In the genomic region with DNA sequence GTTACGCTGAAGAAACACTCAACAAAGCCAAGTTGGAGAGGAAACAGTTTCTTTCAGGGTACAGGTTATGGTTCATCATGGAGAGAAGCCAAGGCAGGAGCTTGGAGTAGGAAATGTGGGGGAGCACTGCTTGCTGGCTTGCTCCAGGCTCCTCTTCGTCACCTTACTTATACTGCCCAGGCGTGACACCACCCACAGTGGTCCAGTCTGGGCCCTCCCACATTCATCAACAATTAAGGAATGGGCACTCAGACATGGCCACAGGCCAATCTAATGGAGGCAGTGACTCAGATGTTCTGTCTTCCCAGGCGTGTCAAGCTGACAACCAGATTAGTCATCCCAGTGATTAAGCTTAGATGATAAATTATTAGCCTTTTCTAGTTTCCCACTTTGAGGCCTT, we compare ENCODE assay signal across 17 mouse cellular contexts. TPM values are rescaled to one million over a fixed set of nuclear protein-coding genes. Genes with fewer than 3 reads are reported as not detected.
DNase-seq lines count a peak whose midpoint lies in the region; ATAC-seq lines count a peak whose summit lies in the region.
"Had no signal": no experiment of that assay in that cellular context is flagged by ENCODE, and none has a peak within 500 bp of the region (broad histone marks: within the 10 kb centered on the region; RNA-seq: fewer than 3 reads in every experiment).

No protein-coding gene starts in this region.

- ATAC-seq in heart, embryonic 12.5 days (ENCODE audit: insufficient number of reproducible peaks, low FRiP score) = no peak
- no peak for ATAC-seq in forebrain, embryonic 16.5 days
- ATAC-seq: forebrain, embryonic 15.5 days; intestine, embryonic 15.5 days had no signal

- WGBS in heart, embryonic 12.5 days = 60% methylated on average over 4 of the region's 4 CpGs
- 82% methylated on average over 4 of the region's 4 CpGs for WGBS in forebrain, embryonic 16.5 days

- H3K9ac ChIP-seq in heart, embryonic 12.5 days = no peak overlapping the region
- no peak overlapping the region for H3K9ac ChIP-seq in forebrain, embryonic 16.5 days (replicated peaks; ENCODE audit: low read depth, low read length)
- H3K9ac ChIP-seq: forebrain, embryonic 15.5 days; hindbrain, embryonic 12.5 days; intestine, embryonic 15.5 days; liver, embryonic 15.5 days; midbrain, embryonic 12.5 days had no signal

- H3K27me3 ChIP-seq in heart, embryonic 12.5 days (replicated peaks) = no peaks in the 10 kb centered on the region
- H3K27me3 ChIP-seq in forebrain, embryonic 16.5 days (replicated peaks; ENCODE audit: control insufficient read depth, insufficient read depth, low read length) = no peaks in the 10 kb centered on the region
- H3K27me3 ChIP-seq: forebrain, embryonic 15.5 days; hindbrain, embryonic 12.5 days; intestine, embryonic 15.5 days; liver, embryonic 15.5 days; midbrain, embryonic 12.5 days had no signal

- H3K4me3 ChIP-seq in heart, embryonic 12.5 days = no peak overlapping the region
- no peak overlapping the region for H3K4me3 ChIP-seq in forebrain, embryonic 16.5 days (replicated peaks; ENCODE audit: low read length)
- H3K4me3 ChIP-seq: forebrain, embryonic 15.5 days; hindbrain, embryonic 12.5 days; intestine, embryonic 15.5 days; liver, embryonic 15.5 days; midbrain, embryonic 12.5 days; myocyte had no signal

- H3K36me3 ChIP-seq in heart, embryonic 12.5 days = no peaks in the 10 kb centered on the region
- no peaks in the 10 kb centered on the region for H3K36me3 ChIP-seq in forebrain, embryonic 16.5 days (ENCODE audit: control insufficient read depth, insufficient read depth)
- H3K36me3 ChIP-seq: forebrain, embryonic 15.5 days; hindbrain, embryonic 12.5 days; intestine, embryonic 15.5 days; liver, embryonic 15.5 days; midbrain, embryonic 12.5 days had no signal

- no peaks in the 10 kb centered on the region for H3K4me1 ChIP-seq in heart, embryonic 12.5 days (replicated peaks)
- no peaks in the 10 kb centered on the region for H3K4me1 ChIP-seq in forebrain, embryonic 16.5 days (replicated peaks; ENCODE audit: control insufficient read depth, insufficient read depth, low read length)
- H3K4me1 ChIP-seq: forebrain, embryonic 15.5 days; hindbrain, embryonic 12.5 days; intestine, embryonic 15.5 days; liver, embryonic 15.5 days; midbrain, embryonic 12.5 days had no signal

- H3K9me3 ChIP-seq in heart, embryonic 12.5 days (replicated peaks) = peaks cover 13% of the 10 kb centered on the region; the same call in 1 of the 2 replicates
- peaks cover 9% of the 10 kb centered on the region for H3K9me3 ChIP-seq in forebrain, embryonic 16.5 days (ENCODE audit: control insufficient read depth, low read length)
- H3K9me3 ChIP-seq: forebrain, embryonic 15.5 days; intestine, embryonic 15.5 days; liver, embryonic 15.5 days had no signal

- no peak overlapping the region for H3K4me2 ChIP-seq in heart, embryonic 12.5 days
- H3K4me2 ChIP-seq in forebrain, embryonic 16.5 days (ENCODE audit: low read length) = no peak overlapping the region
- H3K4me2 ChIP-seq: forebrain, embryonic 15.5 days; hindbrain, embryonic 12.5 days; intestine, embryonic 15.5 days; liver, embryonic 15.5 days; midbrain, embryonic 12.5 days had no signal

- no peak overlapping the region for H3K27ac ChIP-seq in heart, embryonic 12.5 days (ENCODE audit: poor library complexity, severe bottlenecking)
- no peak overlapping the region for H3K27ac ChIP-seq in forebrain, embryonic 16.5 days (ENCODE audit: low read length)
- H3K27ac ChIP-seq: forebrain, embryonic 15.5 days; hindbrain, embryonic 12.5 days; intestine, embryonic 15.5 days; liver, embryonic 15.5 days; midbrain, embryonic 12.5 days had no signal

- DNase-seq in kidney, adult 9 months = peak; percentile 40
- DNase-seq in kidney, adult 18-20 months = no peak
- peak; percentile 60 for DNase-seq in 3134 (ENCODE audit: extremely low read depth, insufficient read length, low spot score)
- DNase-seq in 416B (ENCODE audit: low read depth) = peak; percentile 33
- peak; percentile 17 for DNase-seq in adrenal gland, postnatal 25 days
- DNase-seq in frontal cortex, adult 2 months (ENCODE audit: extremely low spot score in 1 of 2, low spot score in 1 of 2) = no peak
- DNase-seq: lung, postnatal 4 days; right cerebral cortex, postnatal 14 days; thymus, adult 18-20 months had no signal

RNA-seq across cellular contexts. Expression of a gene that starts 29.9 kb away (rescaled TPM):
- total RNA-seq in adrenal gland, postnatal 25 days (2021) = 22.2 and 27.4 TPM in 2 replicates
- polyA plus RNA-seq in heart, embryonic 12.5 days (2016; fragmentation: Nextera tagmentation; extraction: Ambion mirVana) = 13.6 and 14.8 TPM in 2 replicates
- polyA plus RNA-seq in frontal cortex, adult 2 months (2012; rRNA removed) = 22.9 and 23.5 TPM in 2 replicates
- polyA plus RNA-seq in forebrain, embryonic 16.5 days (2015; fragmentation: Nextera tagmentation; extraction: Ambion mirVana) = 32.7 and 40.5 TPM in 2 replicates

Comparison
In these comparisons a context has a peak if more than half of its experiments do, and no peak if none do; other contexts are left out.
1. DNase-seq: peak in kidney, adult 9 months (single experiment), 3134 (single experiment), 416B (single experiment) and adrenal gland, postnatal 25 days (single experiment); none in kidney, adult 18-20 months (single experiment) and frontal cortex, adult 2 months (0 of 2).